In genomic region chr2:161808086-161808801, GRCm38 (mm10) we compare ENCODE assay signal across 11 mouse cellular contexts.
DNase-seq lines count a peak whose midpoint lies in the region; ATAC-seq and TF ChIP-seq lines count a peak whose summit lies in the region.
"Had no signal": no experiment of that assay in that cellular context is flagged by ENCODE, and none has a peak within 500 bp of the region (broad histone marks: within the 10 kb centered on the region; RNA-seq: fewer than 3 reads in every experiment).

No protein-coding gene starts in this region.

- no peaks in the 10 kb centered on the region for H3K79me2 ChIP-seq in heart, adult 2 months (replicated peaks; ENCODE audit: control insufficient read depth, insufficient read depth, low read length)

- no peak overlapping the region for H3K9ac ChIP-seq in heart, adult 2 months (ENCODE audit: low read depth, low read length)
- H3K9ac ChIP-seq in midbrain, postnatal 0 days (replicated peaks; ENCODE audit: low read length, poor library complexity, severe bottlenecking) = no peak overlapping the region
- H3K9ac ChIP-seq: limb, embryonic 12.5 days had no signal

- no peaks in the 10 kb centered on the region for H3K9me3 ChIP-seq in midbrain, postnatal 0 days (ENCODE audit: low read length)
- H3K9me3 ChIP-seq: limb, embryonic 12.5 days had no signal

- peak; percentile 57 to 61 for DNase-seq in heart, postnatal 10 days
- DNase-seq in heart, adult 2 months = no peak
- DNase-seq in lung, postnatal 14 days = peak; percentile 22
- DNase-seq in lung, adult 18-20 months = no peak
- DNase-seq in frontal cortex, postnatal 25 days (ENCODE audit: low spot score in 2 of 2) = peak; percentile 28 to 50
- DNase-seq in right cerebral cortex, postnatal 10 days (ENCODE audit: low spot score in 2 of 2) = peak; percentile 72 to 78
- DNase-seq in thymus, postnatal 14 days = no peak
- DNase-seq in midbrain, postnatal 0 days (ENCODE audit: low spot score) = no peak
- DNase-seq: kidney, adult 18-20 months had no signal

- no peak for TF ChIP-seq CTCF in heart, adult 2 months (IDR thresholded peaks at IDR 0.05)
- TF ChIP-seq CTCF in midbrain, postnatal 0 days (IDR thresholded peaks at IDR 0.05) = no peak

- no peak for TF ChIP-seq EP300 in heart, adult 2 months (IDR thresholded peaks at IDR 0.05; ENCODE audit: insufficient read depth, low read depth, low read length)

- WGBS in heart, adult 2 months = 41% methylated on average over 9 of the region's 9 CpGs
- WGBS in midbrain, postnatal 0 days = 87% methylated on average over 9 of the region's 9 CpGs

- H3K4me1 ChIP-seq in heart, adult 2 months (ENCODE audit: control insufficient read depth, insufficient read depth, low read length) = no peaks in the 10 kb centered on the region
- H3K4me1 ChIP-seq in midbrain, postnatal 0 days (ENCODE audit: insufficient read depth, low read length) = no peaks in the 10 kb centered on the region
- H3K4me1 ChIP-seq: limb, embryonic 12.5 days had no signal

- no peaks in the 10 kb centered on the region for H3K36me3 ChIP-seq in heart, adult 2 months (ENCODE audit: control insufficient read depth, insufficient read depth, low read length)
- H3K36me3 ChIP-seq in midbrain, postnatal 0 days (ENCODE audit: insufficient read depth, low read length) = no peaks in the 10 kb centered on the region
- H3K36me3 ChIP-seq: limb, embryonic 12.5 days had no signal

- TF ChIP-seq POLR2A in heart, adult 2 months (IDR thresholded peaks at IDR 0.05; ENCODE audit: insufficient read depth, low read depth, low read length) = no peak

- intact Hi-C loops in heart, postnatal 10 days (cut with DNase I) = no loop called here
- intact Hi-C loops in heart, adult 2 months (cut with DNase I) = no loop called here

- no peak overlapping the region for H3K4me3 ChIP-seq in heart, adult 2 months
- no peak overlapping the region for H3K4me3 ChIP-seq in midbrain, postnatal 0 days (ENCODE audit: low read depth, low read length)
- H3K4me3 ChIP-seq: limb, embryonic 12.5 days had no signal

- H3K27ac ChIP-seq in heart, adult 2 months = no peak overlapping the region
- H3K27ac ChIP-seq in midbrain, postnatal 0 days (ENCODE audit: low read depth, low read length) = no peak overlapping the region
- H3K27ac ChIP-seq: limb, embryonic 12.5 days; stomach, postnatal 0 days had no signal

- H3K27me3 ChIP-seq in heart, adult 2 months (ENCODE audit: control insufficient read depth, insufficient read depth, low read length) = no peaks in the 10 kb centered on the region
- H3K27me3 ChIP-seq in midbrain, postnatal 0 days (ENCODE audit: insufficient read depth, low read length) = no peaks in the 10 kb centered on the region
- H3K27me3 ChIP-seq: limb, embryonic 12.5 days had no signal

- ATAC-seq in midbrain, postnatal 0 days (ENCODE audit: low FRiP score) = no peak

- H3K4me2 ChIP-seq in midbrain, postnatal 0 days (ENCODE audit: low read depth, low read length, poor library complexity, severe bottlenecking) = no peak overlapping the region
- H3K4me2 ChIP-seq: limb, embryonic 12.5 days had no signal

Comparison
In these comparisons a context has a peak if more than half of its experiments do, and no peak if none do; other contexts are left out.
1. DNase-seq: peak in heart, postnatal 10 days (2 of 2), lung, postnatal 14 days (single experiment), frontal cortex, postnatal 25 days (2 of 2) and right cerebral cortex, postnatal 10 days (2 of 2); none in heart, adult 2 months (0 of 2), lung, adult 18-20 months (0 of 2), thymus, postnatal 14 days (single experiment) and midbrain, postnatal 0 days (single experiment).